Mouse (Mus musculus) kidney, embryonic 15.5 days (tissue): ENCODE data around the gene Tbxas1. TPM values are rescaled to one million over a fixed set of nuclear protein-coding genes. Genes with fewer than 3 reads are reported as not detected.

ENCODE experiments used
- ATAC-seq: fragments of 200-750 bp; cut with Nextera tagmentation; replicated peaks from 2 replicates; pipeline ENCODE4 v1.8.0; 2017; ENCODE audit warnings: moderate TSS enrichment; ENCODE audit not compliant: low FRiP score
- H3K27ac ChIP-seq: fragments of 300-500 bp; sonication (generic); 2 replicates; pipeline ENCODE4 v1.5.1; 2015; ENCODE audit warnings: mild to moderate bottlenecking, inconsistent platforms
- H3K27me3 ChIP-seq: fragments of 300-500 bp; sonication (generic); 2 replicates; pipeline ENCODE4 v1.6.1; 2015; ENCODE audit warnings: inconsistent platforms
- H3K36me3 ChIP-seq: fragments of 300-500 bp; sonication (generic); 2 replicates; pipeline ENCODE4 v1.6.1; 2015; ENCODE audit warnings: inconsistent platforms
- H3K4me1 ChIP-seq: fragments of 300-500 bp; sonication (generic); 2 replicates; pipeline ENCODE4 v1.6.1; 2015; ENCODE audit warnings: inconsistent platforms
- H3K4me2 ChIP-seq: fragments of 300-500 bp; sonication (generic); 2 replicates; pipeline ENCODE4 v1.6.1; 2015; ENCODE audit warnings: moderate library complexity, mild to moderate bottlenecking, inconsistent platforms
- H3K4me3 ChIP-seq: fragments of 300-500 bp; sonication (generic); replicated peaks from 2 replicates; pipeline ENCODE4 v1.5.1; 2015; ENCODE audit warnings: mild to moderate bottlenecking, inconsistent platforms
- H3K9ac ChIP-seq: fragments of 300-500 bp; sonication (generic); 2 replicates; pipeline ENCODE4 v1.6.1; 2015; ENCODE audit warnings: mild to moderate bottlenecking, inconsistent platforms
- H3K9me3 ChIP-seq: fragments of 300-500 bp; sonication (generic); replicated peaks from 2 replicates; pipeline ENCODE4 v1.6.1; 2016; ENCODE audit warnings: inconsistent platforms
- WGBS: fragments of 180-500 bp; shearing (Covaris S2); methylation state at CpG from one replicate; pipeline ENCODE4 v1.1.7; 2015; ENCODE audit warnings: mixed read lengths; 5-methylcytosine and 5-hydroxymethylcytosine counted together
- polyA plus RNA-seq: library from polyadenylated mRNA; unstranded; fragments of >200 nt; fragmentation: Nextera tagmentation; extraction: Ambion mirVana; gene quantifications from 2 replicates; pipeline ENCODE4 v1.2.1, GENCODE M21; 2015

The Tbxas1 gene
- polyA plus RNA-seq, 1 experiment from 2014 or later = 6.4 TPM

DNA sequence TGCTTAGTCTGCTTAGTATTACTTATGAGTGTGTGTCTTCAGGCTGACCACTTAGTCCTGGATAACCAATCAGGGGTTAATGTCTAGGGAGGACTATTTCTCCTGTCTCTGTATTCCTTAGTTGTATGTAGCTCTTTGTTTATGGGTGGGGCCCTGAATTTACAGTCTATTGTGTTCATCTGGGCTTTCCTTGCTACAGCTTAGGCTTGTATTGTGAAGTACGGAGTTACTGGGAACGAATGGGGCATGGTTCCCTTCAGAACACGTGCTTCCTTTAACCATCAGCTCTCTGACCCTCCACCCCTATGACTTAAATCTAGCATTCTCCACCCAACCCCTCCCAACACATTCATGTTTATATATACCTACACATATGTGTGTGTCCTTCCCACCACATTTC is 75.6 kb downstream of the Tbxas1 start:
- Histone ChIP-seq H3K36me3 (no peaks in the 10 kb centered on the region), H3K27ac (no peak overlapping the region), H3K9ac (no peak overlapping the region), H3K4me2 (no peak overlapping the region), H3K9me3 (no peaks in the 10 kb centered on the region), H3K4me3 (no peak overlapping the region), H3K27me3 (peaks cover 3% of the 10 kb centered on the region; the same call in 1 of the 2 replicates), H3K4me1 (peaks cover 6% of the 10 kb centered on the region)
- no peak for ATAC-seq
- WGBS = 60% methylated on average over 3 of the region's 3 CpGs

DNA sequence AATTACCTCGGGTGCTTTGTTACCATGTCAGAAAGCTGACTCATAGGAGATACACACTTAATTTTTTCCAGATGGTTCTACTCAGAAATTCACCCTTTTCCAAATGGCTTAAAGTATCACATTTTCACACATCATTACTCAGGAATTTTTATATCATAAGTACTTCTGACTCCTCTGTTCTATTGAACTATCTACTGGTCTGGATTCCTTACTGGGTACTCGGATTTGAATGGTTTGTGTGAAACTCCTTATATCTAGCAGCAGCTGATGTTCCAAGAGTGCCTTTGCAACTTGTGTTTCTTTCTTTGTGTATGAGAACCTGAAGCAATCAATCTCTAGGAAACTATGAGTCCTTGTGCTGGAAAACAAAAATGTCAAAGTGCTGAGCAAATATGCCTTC is 81.4 kb downstream of the Tbxas1 start:
- Histone ChIP-seq H3K4me1 (peaks cover 7% of the 10 kb centered on the region; the same call in 1 of the 2 replicates), H3K36me3 (no peaks in the 10 kb centered on the region), H3K27me3 (peaks cover 3% of the 10 kb centered on the region; the same call in 1 of the 2 replicates), H3K4me3 (no peak overlapping the region), H3K9ac (no peak overlapping the region), H3K9me3 (no peaks in the 10 kb centered on the region), H3K4me2 (no peak overlapping the region), H3K27ac (no peak overlapping the region)
- WGBS = 78% methylated on average over 2 of the region's 2 CpGs
- no peak for ATAC-seq

DNA sequence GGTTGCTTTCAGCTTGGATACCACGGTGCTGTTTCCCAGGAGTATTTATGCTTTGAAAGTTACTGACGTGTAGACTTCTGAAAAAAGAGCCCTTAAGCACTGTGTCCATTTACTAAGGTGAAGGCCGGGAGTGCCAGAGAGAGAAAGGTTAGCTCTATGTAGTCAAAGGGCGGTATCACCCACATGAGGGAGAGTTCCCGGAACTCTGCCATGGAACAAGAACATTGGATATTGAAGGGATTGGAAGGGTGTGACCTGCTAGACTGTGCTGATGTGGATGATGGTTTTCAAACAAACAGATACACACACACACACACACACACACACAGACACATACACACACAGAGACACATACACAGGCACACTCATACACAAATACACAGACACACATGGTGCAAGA is 82.0 kb downstream of the Tbxas1 start:
- Histone ChIP-seq H3K9me3 (no peaks in the 10 kb centered on the region), H3K4me3 (no peak overlapping the region), H3K4me2 (no peak overlapping the region), H3K27ac (no peak overlapping the region), H3K36me3 (no peaks in the 10 kb centered on the region), H3K27me3 (peaks cover 3% of the 10 kb centered on the region; the same call in 1 of the 2 replicates), H3K4me1 (peaks cover 7% of the 10 kb centered on the region; the same call in 1 of the 2 replicates), H3K9ac (no peak overlapping the region)
- no peak for ATAC-seq
- WGBS = 80% methylated on average over 5 of the region's 5 CpGs

DNA sequence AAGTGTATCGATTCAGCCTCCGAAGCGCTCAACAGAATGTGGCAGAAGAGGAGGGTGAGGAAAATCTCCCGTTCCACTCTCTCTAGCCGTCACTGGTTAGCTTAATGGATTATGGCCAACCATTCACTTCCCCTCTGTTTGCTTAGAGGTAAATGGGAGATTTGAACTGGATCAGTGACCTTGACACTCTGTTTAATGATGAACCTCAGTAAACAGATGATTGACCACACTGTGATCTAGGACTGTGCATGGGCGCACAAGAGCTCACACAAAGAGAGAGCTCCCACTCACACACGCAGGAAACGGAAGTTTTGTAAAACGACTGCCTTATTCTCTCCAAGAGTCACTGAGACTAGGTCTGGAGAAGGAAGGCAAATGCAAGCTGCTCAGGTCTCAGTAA is 84.3 kb downstream of the Tbxas1 start:
- no peak overlapping the region for H3K9ac ChIP-seq
- WGBS = 64% methylated on average over 9 of the region's 9 CpGs
- H3K27me3 ChIP-seq = peaks cover 3% of the 10 kb centered on the region; the same call in 1 of the 2 replicates
- no peaks in the 10 kb centered on the region for H3K36me3 ChIP-seq
- ATAC-seq = peak; percentile 87
- peak overlapping the region; percentile 63 for H3K27ac ChIP-seq
- no peaks in the 10 kb centered on the region for H3K9me3 ChIP-seq
- no peak overlapping the region for H3K4me3 ChIP-seq
- peaks cover 7% of the 10 kb centered on the region; the same call in 1 of the 2 replicates for H3K4me1 ChIP-seq
- H3K4me2 ChIP-seq = no peak overlapping the region

DNA sequence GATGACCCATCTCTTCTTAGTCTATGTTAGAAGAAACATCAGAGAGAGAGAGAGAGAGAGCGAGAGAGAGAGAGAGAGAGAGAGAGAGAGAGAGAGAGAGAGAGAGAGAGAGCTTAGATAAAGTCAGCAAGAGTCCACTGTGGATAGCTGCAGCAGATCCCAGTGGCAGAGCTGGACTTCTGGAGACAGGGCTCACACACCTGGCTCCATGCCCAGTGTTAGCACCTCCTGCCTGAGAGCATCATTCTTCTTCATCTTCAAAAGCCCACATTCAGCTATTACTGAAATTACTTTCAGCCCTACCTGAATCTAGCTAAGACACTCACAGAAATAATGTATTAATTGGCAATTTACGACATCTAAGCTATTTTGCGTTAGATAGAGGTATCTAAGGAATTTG is 85.2 kb downstream of the Tbxas1 start:
- 70% methylated on average over 3 of the region's 3 CpGs for WGBS
- Histone ChIP-seq H3K36me3 (no peaks in the 10 kb centered on the region), H3K9me3 (no peaks in the 10 kb centered on the region), H3K4me2 (no peak overlapping the region), H3K27ac (peak overlapping the region; percentile 63; the same call in 1 of the 2 replicates), H3K4me1 (peaks cover 7% of the 10 kb centered on the region; the same call in 1 of the 2 replicates), H3K27me3 (no peaks in the 10 kb centered on the region), H3K9ac (no peak overlapping the region), H3K4me3 (no peak overlapping the region)
- no peak for ATAC-seq

DNA sequence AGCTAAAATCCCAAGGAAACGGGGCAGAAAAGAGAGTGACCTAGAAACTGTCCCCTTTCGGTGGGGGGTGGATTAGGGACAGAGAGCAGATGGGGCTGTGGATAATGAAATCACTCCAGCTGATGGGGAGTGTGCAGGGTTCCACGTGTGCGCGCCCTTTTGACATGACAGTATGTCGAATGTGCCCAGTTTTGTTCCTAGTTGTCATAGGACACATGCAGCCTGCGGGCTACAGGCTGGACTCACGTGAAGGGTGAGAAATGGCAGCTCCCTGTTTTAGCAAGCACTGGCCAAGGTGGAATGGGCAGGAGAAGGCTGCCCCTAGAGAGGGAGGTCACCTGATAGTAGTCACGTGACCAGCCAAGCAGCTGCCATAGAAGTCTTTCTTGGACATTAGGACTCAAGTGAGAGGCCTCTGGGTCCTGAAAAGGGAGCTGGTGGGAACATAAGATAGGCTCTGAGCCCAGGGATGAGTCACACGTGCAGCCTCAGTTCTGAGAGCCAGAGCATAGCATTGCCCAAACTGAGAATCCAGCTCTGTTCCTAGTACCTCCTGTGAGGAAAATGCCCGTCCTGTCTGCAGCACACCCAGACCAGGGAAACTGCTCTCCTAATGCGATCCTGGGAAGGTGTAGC is 85.7 kb downstream of the Tbxas1 start:
- WGBS = 67% methylated on average over 12 of the region's 12 CpGs
- Histone ChIP-seq H3K27ac (no peak overlapping the region), H3K9ac (no peak overlapping the region), H3K4me1 (peaks cover 7% of the 10 kb centered on the region; the same call in 1 of the 2 replicates), H3K4me3 (no peak overlapping the region), H3K27me3 (no peaks in the 10 kb centered on the region), H3K4me2 (no peak overlapping the region), H3K36me3 (no peaks in the 10 kb centered on the region), H3K9me3 (no peaks in the 10 kb centered on the region)
- no peak for ATAC-seq

DNA sequence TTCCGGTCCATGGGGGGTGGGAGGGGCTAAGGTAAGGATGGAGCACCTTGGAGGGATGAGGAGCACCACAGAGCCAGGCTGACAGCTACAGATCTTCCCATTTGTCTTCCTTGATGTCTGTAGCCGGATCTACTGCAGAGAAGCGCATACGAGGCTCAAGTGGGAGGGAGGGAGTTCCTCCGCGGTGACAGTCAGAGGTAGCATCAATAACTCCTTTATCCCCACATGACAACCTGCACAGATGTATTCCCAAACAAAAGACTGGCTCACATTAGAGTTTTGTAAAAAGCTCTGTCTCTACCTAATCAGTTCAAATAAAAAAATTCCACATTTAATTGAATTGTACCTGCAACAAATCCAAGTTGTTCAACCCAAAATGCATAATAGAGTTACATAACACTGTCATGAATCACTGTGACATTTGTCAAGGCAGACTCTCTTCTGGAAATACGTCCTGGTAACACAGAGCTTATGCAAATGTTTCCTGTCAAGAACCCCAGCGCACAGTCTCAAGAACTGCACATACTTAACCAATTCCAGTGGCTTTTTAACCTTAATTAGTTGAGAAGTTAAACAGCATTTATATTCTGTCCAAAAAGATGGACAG is 86.3 kb downstream of the Tbxas1 start:
- no peak overlapping the region for H3K4me2 ChIP-seq
- ATAC-seq = no peak
- H3K4me3 ChIP-seq = no peak overlapping the region
- H3K9me3 ChIP-seq = no peaks in the 10 kb centered on the region
- H3K9ac ChIP-seq = no peak overlapping the region
- 51% methylated on average over 8 of the region's 8 CpGs for WGBS
- H3K27ac ChIP-seq = no peak overlapping the region
- H3K27me3 ChIP-seq = no peaks in the 10 kb centered on the region
- H3K4me1 ChIP-seq = peaks cover 7% of the 10 kb centered on the region; the same call in 1 of the 2 replicates
- H3K36me3 ChIP-seq = no peaks in the 10 kb centered on the region

DNA sequence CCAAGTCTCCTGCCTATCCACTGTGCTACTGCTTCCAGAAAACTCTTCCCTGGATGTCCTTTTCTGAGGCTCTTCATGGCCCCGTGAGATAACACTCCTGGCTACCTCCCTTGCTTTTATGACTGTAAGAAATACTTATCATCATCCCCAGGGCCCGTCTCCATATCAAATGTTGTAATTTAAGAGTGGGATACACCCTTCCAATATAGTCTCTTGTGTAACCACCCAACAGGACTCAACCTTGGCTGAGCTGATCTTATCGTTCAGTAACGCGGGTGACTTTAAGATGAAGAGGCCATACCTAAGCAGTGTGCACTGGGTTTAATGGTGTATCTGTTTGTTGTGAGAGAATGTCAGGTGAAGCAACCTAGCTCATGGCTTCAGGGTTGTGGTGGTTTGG is 91.6 kb downstream of the Tbxas1 start:
- no peak for ATAC-seq
- Histone ChIP-seq H3K4me2 (no peak overlapping the region), H3K27ac (no peak overlapping the region), H3K4me3 (no peak overlapping the region), H3K9me3 (no peaks in the 10 kb centered on the region), H3K9ac (no peak overlapping the region), H3K27me3 (no peaks in the 10 kb centered on the region), H3K36me3 (no peaks in the 10 kb centered on the region), H3K4me1 (peaks cover 9% of the 10 kb centered on the region; the same call in 1 of the 2 replicates)
- 92% methylated on average over 5 of the region's 5 CpGs for WGBS

DNA sequence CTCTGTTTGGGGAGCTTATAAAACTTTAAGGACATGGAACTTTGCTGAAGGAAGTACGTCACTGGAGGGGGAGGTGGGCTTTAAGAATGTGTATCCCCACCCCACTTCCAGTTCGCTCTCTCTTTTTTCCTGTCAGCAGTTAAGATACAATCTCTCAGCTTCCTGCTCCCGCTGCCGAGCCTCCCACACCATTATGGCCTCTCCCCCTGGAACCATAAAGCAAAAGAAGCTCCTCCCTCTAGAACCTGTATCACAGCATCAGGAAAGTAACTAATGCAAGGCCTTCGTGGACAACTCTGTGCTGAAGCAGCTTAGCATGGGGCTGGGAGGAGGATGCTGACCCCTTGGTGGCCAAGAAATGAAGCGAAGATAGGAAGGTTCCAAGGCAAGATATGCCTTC is 92.1 kb downstream of the Tbxas1 start:
- Histone ChIP-seq H3K36me3 (no peaks in the 10 kb centered on the region), H3K4me1 (peaks cover 9% of the 10 kb centered on the region; the same call in 1 of the 2 replicates), H3K4me2 (no peak overlapping the region), H3K9me3 (no peaks in the 10 kb centered on the region), H3K27me3 (no peaks in the 10 kb centered on the region), H3K9ac (no peak overlapping the region), H3K4me3 (no peak overlapping the region), H3K27ac (no peak overlapping the region)
- ATAC-seq = no peak
- 42% methylated on average over 6 of the region's 6 CpGs for WGBS

DNA sequence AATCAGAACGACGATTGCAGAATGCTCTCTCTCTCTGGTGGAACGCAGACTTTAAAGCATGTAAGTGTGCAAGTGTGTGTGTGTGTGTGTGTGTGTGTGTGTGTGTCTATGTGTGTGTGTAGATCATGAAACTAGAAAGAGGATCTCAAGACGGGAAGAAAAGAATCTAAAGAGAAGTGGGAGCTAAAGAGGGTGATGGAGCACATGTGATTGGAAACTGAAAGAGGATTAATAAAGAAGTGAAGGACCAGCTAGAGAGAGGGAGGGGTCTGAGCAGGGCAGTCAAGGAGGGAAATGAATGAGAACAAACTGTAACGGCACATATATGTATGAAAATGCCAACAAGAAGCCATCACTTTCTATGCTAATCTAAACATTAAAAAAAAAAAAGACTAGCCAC is 92.8 kb downstream of the Tbxas1 start:
- ATAC-seq = no peak
- H3K4me3 ChIP-seq = no peak overlapping the region
- no peaks in the 10 kb centered on the region for H3K36me3 ChIP-seq
- H3K4me2 ChIP-seq = no peak overlapping the region
- no peaks in the 10 kb centered on the region for H3K9me3 ChIP-seq
- WGBS = 86% methylated on average over 5 of the region's 5 CpGs
- H3K27ac ChIP-seq = no peak overlapping the region
- H3K27me3 ChIP-seq = no peaks in the 10 kb centered on the region
- no peak overlapping the region for H3K9ac ChIP-seq
- peaks cover 10% of the 10 kb centered on the region; the same call in 1 of the 2 replicates for H3K4me1 ChIP-seq

DNA sequence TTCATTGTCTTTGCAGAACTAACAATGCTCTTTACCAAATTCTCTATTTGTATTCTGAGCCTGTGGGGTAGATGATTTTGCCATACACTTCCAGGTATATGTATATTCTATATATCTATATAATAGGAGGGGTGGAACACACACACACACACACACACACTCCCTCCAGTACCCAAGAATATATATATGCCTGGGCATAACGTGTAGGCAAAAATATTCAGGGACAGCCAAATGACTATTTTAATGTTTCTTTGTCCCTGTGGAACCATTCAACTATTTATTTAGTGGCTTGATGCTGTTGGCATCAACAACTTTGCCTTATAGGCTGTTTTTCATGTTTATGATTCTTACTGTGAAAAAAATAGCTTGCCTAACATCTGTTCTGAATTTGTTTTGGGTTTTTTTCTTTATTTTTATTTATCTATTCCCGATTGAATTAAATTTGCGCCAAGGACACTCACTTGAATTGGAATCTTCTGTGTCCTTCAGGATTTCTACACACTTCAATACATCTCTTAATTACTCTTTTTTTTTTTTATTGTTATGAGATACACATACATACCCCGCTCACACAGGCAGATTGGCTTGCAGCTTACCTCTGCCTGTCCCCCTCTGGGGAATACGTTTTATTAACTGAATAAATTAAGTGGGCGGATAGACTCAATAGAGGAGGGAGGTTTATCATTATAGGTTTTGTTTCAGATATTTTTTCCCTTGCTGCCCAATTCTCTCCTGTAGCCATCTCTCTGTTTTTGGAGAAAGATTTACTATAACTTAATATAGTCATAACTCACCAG is 94.9 kb downstream of the Tbxas1 start:
- Histone ChIP-seq H3K4me1 (peaks cover 29% of the 10 kb centered on the region), H3K27me3 (no peaks in the 10 kb centered on the region), H3K9ac (no peak overlapping the region), H3K4me2 (no peak overlapping the region), H3K9me3 (no peaks in the 10 kb centered on the region), H3K27ac (no peak overlapping the region), H3K36me3 (no peaks in the 10 kb centered on the region), H3K4me3 (no peak overlapping the region)
- 72% methylated on average over 6 of the region's 6 CpGs for WGBS
- no peak for ATAC-seq

DNA sequence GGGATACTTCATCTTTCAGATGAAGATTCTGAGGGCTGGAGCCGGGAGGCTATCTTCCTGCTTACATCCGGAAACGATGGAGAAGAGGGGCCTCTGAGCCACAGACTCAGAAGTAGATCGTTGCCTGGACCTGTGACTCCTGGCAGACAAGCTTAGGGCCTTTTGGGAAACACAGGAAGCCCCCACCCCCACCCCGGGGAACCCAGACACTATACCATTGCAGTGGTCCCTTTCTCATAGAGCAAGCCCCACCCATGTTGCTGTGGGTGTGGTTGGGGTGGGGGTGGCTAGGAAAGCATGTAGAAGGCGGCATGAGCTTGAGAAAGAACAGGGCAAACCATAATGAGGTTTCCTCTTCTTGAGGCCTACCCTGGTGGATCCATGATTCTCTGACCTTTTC is 95.6 kb downstream of the Tbxas1 start:
- no peaks in the 10 kb centered on the region for H3K36me3 ChIP-seq
- peaks cover 29% of the 10 kb centered on the region for H3K4me1 ChIP-seq
- H3K4me2 ChIP-seq = no peak overlapping the region
- H3K9ac ChIP-seq = no peak overlapping the region
- 65% methylated on average over 6 of the region's 6 CpGs for WGBS
- H3K9me3 ChIP-seq = no peaks in the 10 kb centered on the region
- no peaks in the 10 kb centered on the region for H3K27me3 ChIP-seq
- H3K4me3 ChIP-seq = no peak overlapping the region
- no peak for ATAC-seq
- no peak overlapping the region for H3K27ac ChIP-seq
